ENCODE assay signal across 8 mouse cellular contexts in the genomic region with DNA sequence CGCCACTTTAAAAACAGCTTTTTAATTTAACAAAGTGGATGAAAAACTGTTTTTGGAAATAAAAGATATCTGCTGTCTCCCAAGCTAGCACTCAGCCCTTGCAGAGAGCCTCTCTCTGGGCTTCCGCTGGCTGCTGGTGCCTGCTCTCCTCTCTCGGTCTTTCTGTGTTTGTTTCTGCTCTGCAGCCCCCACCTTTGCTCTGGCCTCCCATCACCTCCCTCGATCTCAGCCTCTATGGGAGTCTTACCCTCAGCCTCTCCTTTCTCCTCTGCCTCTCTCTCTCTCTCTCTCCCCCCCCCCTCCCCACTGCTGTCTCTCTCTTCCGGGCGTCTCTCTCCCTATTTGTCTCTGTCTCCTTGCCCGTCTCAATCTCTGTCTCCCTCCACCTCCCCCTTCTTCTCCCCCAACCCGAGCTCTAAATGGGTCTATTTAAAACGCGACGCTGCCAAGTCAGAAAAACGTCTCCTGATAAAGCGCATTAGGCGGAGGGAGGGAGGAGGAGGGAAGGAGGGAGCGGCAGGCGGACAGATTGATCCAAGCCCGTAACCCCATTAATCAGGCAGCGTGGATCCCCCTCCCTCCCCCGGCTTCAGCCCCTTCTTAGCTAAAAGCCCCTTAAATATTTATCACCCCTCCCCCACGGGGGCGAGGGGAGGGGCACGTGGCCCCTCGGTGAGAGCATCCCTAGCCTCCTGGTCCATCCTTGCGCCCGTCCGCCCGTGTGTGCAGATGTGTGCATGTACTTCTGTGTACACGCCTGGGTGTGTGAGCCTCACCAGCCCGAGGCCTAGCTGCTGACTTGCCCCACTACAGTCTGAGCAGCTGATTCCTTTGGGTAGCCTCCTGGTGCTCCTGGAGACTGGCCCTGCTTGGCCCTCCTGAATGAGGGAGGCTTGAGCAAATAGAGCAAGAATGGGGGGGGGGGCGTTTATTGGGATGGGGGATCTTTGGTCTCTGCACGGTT. TPM values are rescaled to one million over a fixed set of nuclear protein-coding genes. Genes with fewer than 3 reads are reported as not detected.
"Had no signal": no experiment of that assay in that cellular context is flagged by ENCODE, and none has a peak within 500 bp of the region (broad histone marks: within the 10 kb centered on the region; RNA-seq: fewer than 3 reads in every experiment).

No protein-coding gene starts in this region.

RNA-seq across cellular contexts. Expression of gene Gm13305, which starts 15.1 kb away (rescaled TPM):
- polyA plus RNA-seq: limb, embryonic 10.5 days; liver, embryonic 15.5 days; midbrain, embryonic 10.5 days; stomach, embryonic 14.5 days had no signal

RNA-seq across cellular contexts. Expression of gene Gm13306, which starts 30.3 kb away (rescaled TPM):
- polyA plus RNA-seq: kidney, embryonic 16.5 days; limb, embryonic 10.5 days; liver, embryonic 11.5 days; liver, embryonic 15.5 days; lung, adult 2 months; midbrain, embryonic 10.5 days; stomach, embryonic 14.5 days had no signal

RNA-seq across cellular contexts. Expression of gene Gm10600, which starts 56.9 kb away (rescaled TPM):
- polyA plus RNA-seq: kidney, embryonic 16.5 days; limb, embryonic 10.5 days; limb, embryonic 14.5 days; liver, embryonic 11.5 days; liver, embryonic 15.5 days; lung, adult 2 months; midbrain, embryonic 10.5 days; stomach, embryonic 14.5 days had no signal
